Mouse (Mus musculus) G1E (cell line): Measurements from ENCODE around the gene Rrp9. TPM values are rescaled to one million over a fixed set of nuclear protein-coding genes. Genes with fewer than 3 reads are reported as not detected.

Experiments
- ATAC-seq: 2 replicates; pipeline ENCODE4 v1.8.0; 2016; ENCODE audit warnings: mild to moderate bottlenecking; ENCODE audit not compliant: insufficient number of reproducible peaks, poor library complexity, low FRiP score, severe bottlenecking; ENCODE audit errors: extremely low read depth
- DNase-seq: peaks from one replicate; pipeline ENCODE4 v3.0.0; 2012; ENCODE audit warnings: low spot score
- H3K27me3 ChIP-seq: 2 replicates; pipeline ENCODE4 v1.6.1; 2012; ENCODE audit warnings: mild to moderate bottlenecking, low read length, inconsistent platforms; ENCODE audit not compliant: insufficient read depth
- H3K36me3 ChIP-seq: replicated peaks from 2 replicates; pipeline ENCODE3; 2012; ENCODE audit warnings: mild to moderate bottlenecking, inconsistent platforms
- H3K4me1 ChIP-seq: 2 replicates; pipeline ENCODE4 v1.6.1; 2012; ENCODE audit warnings: low read depth, low read length, inconsistent platforms, mixed read lengths; ENCODE audit not compliant: insufficient read depth
- H3K4me3 ChIP-seq: 2 replicates; pipeline ENCODE4 v1.5.1; 2012; ENCODE audit warnings: low read depth, mild to moderate bottlenecking, inconsistent platforms, low read length, moderate library complexity, mixed read lengths
- H3K9me3 ChIP-seq: replicated peaks from 2 replicates; pipeline ENCODE4 v1.6.1; 2012; ENCODE audit warnings: inconsistent platforms
- CTCF ChIP-seq: IDR thresholded peaks from 2 replicates; pipeline ENCODE4 v1.5.1; 2012; ENCODE audit warnings: low read depth, low read length, inconsistent platforms, mixed read lengths
- GATA1 ChIP-seq: IDR thresholded peaks from 2 replicates; pipeline ENCODE4 v1.6.1; 2012; ENCODE audit warnings: borderline replicate concordance, low read length, inconsistent platforms, mixed read lengths
- GATA2 ChIP-seq: IDR thresholded peaks from 2 replicates; pipeline ENCODE4 v1.6.1; 2012; ENCODE audit warnings: low read depth, low read length, inconsistent platforms, borderline replicate concordance
- POLR2AphosphoS5 ChIP-seq: IDR thresholded peaks from 2 replicates; pipeline ENCODE4 v1.6.1; 2012; ENCODE audit warnings: low read depth, low read length, inconsistent platforms; ENCODE audit not compliant: insufficient replicate concordance
- TAL1 ChIP-seq: conservative IDR thresholded peaks from 2 replicates; pipeline ENCODE4 v1.6.1; 2012; ENCODE audit warnings: low read depth, low read length, inconsistent platforms, mixed read lengths
- polyA plus RNA-seq: library from polyadenylated mRNA; stranded (reverse); fragments of >175 nt; gene quantifications from 2 replicates; pipeline ENCODE4 v1.2.3, GENCODE M21; 2012
- total RNA-seq, 2 experiments: library from RNA; stranded (forward) in 1 of 2; stranded (reverse) in 1 of 2; fragments of 200-1000 nt in 1 of 2; fragments of >200 nt in 1 of 2; fragmentation: Nextera tagmentation in 1 of 2; gene quantifications; 2 replicates each; pipeline ENCODE4 v1.2.3; 2014 to 2017

The Rrp9 gene
- total and polyA plus RNA-seq, 3 experiments: 25.7 to 357 (median 32.6) TPM

- H3K36me3 ChIP-seq: peaks cover 35% of the 10 kb centered on the region
- ATAC-seq: no peak
- no peak for DNase-seq
- H3K4me3 ChIP-seq: no peak overlapping the region
- H3K4me1 ChIP-seq: peaks cover 30% of the 10 kb centered on the region
- TF ChIP-seq GATA2 (no peak), TAL1 (no peak), GATA1 (no peak), POLR2AphosphoS5 (no peak), CTCF (no peak)
- H3K9me3 ChIP-seq: no peaks in the 10 kb centered on the region
- H3K27me3 ChIP-seq: no peaks in the 10 kb centered on the region
Observed at GRCm38 (mm10) chr9:106442680-106443079, 33.1 kb upstream of the Rrp9 start.

- ATAC-seq (no peak), DNase-seq (no peak)
- TF ChIP-seq GATA1 (no peak), TAL1 (no peak), POLR2AphosphoS5 (no peak), CTCF (no peak)
- H3K36me3 ChIP-seq: peaks cover 33% of the 10 kb centered on the region
- H3K27me3 ChIP-seq: peaks cover 5% of the 10 kb centered on the region
- peaks cover 32% of the 10 kb centered on the region for H3K4me1 ChIP-seq
- H3K9me3 ChIP-seq: no peaks in the 10 kb centered on the region
- no peak overlapping the region for H3K4me3 ChIP-seq
Observed at GRCm38 (mm10) chr9:106444836-106445235, 30.9 kb upstream of the Rrp9 start.

GRCm38 (mm10) chr9:106447348-106447747 is 28.4 kb upstream of the Rrp9 start, which contains the start of the genes Abhd14b and Abhd14a:
Abhd14b (plus strand) TSS chr9:106447459.
Abhd14a (minus strand) TSS chr9:106447678.
- peaks cover 52% of the 10 kb centered on the region for H3K4me1 ChIP-seq
- peaks cover 25% of the 10 kb centered on the region for H3K36me3 ChIP-seq
- DNase-seq (peak; percentile 83), ATAC-seq (peak; percentile 74)
- peaks cover 28% of the 10 kb centered on the region for H3K27me3 ChIP-seq
- H3K4me3 ChIP-seq: peak within 1 kb of the TSS; percentile 76
- no peak for TF ChIP-seq POLR2AphosphoS5
- TF ChIP-seq GATA2: no peak
- no peak for TF ChIP-seq CTCF
- no peak for TF ChIP-seq GATA1
- no peak for TF ChIP-seq TAL1
- H3K9me3 ChIP-seq: no peaks in the 10 kb centered on the region

GRCm38 (mm10) chr9:106447951-106448350 is 27.8 kb upstream of the Rrp9 start:
- Histone ChIP-seq H3K27me3 (peaks cover 33% of the 10 kb centered on the region), H3K9me3 (no peaks in the 10 kb centered on the region), H3K4me1 (peaks cover 58% of the 10 kb centered on the region), H3K36me3 (peaks cover 24% of the 10 kb centered on the region), H3K4me3 (peak overlapping the region; percentile 76; the same call in 1 of the 2 replicates)
- no peak for DNase-seq
- ATAC-seq: no peak
- no peak for TF ChIP-seq POLR2AphosphoS5
- TF ChIP-seq GATA2: no peak
- TF ChIP-seq GATA1: no peak
- no peak for TF ChIP-seq TAL1
- no peak for TF ChIP-seq CTCF

- peak; percentile 70 for DNase-seq
- peak; percentile 51; the same call in 1 of the 2 replicates for ATAC-seq
- H3K9me3 ChIP-seq: no peaks in the 10 kb centered on the region
Observed at GRCm38 (mm10) chr9:106448498-106449031, 27.2 kb upstream of the Rrp9 start.

GRCm38 (mm10) chr9:106449947-106450346 is 25.8 kb upstream of the Rrp9 start:
- no peak for DNase-seq
- Histone ChIP-seq H3K4me1 (peaks cover 73% of the 10 kb centered on the region), H3K4me3 (no peak overlapping the region), H3K27me3 (peaks cover 48% of the 10 kb centered on the region), H3K36me3 (peaks cover 7% of the 10 kb centered on the region), H3K9me3 (no peaks in the 10 kb centered on the region)
- ATAC-seq: no peak
- TF ChIP-seq GATA1 (no peak), TAL1 (no peak), GATA2 (no peak), CTCF (no peak), POLR2AphosphoS5 (no peak)

More at GRCm38 (mm10) chr9:106448498-106449031, 27.2 kb upstream of the Rrp9 start:
- Histone ChIP-seq H3K4me1 (peaks cover 64% of the 10 kb centered on the region), H3K36me3 (peaks cover 20% of the 10 kb centered on the region), H3K4me3 (peak overlapping the region; percentile 54; the same call in 1 of the 2 replicates), H3K27me3 (peaks cover 39% of the 10 kb centered on the region)
- TF ChIP-seq CTCF: 0 out of 2 replicates have a peak, but pooled peaks have one; percentile 44
- TF ChIP-seq GATA1: no peak

GRCm38 (mm10) chr9:106450661-106451060 is 25.1 kb upstream of the Rrp9 start:
- H3K27me3 ChIP-seq: peaks cover 55% of the 10 kb centered on the region
- no peak for ATAC-seq
- peaks cover 75% of the 10 kb centered on the region for H3K4me1 ChIP-seq
- peaks cover 1% of the 10 kb centered on the region for H3K36me3 ChIP-seq
- no peaks in the 10 kb centered on the region for H3K9me3 ChIP-seq
- no peak for DNase-seq
- H3K4me3 ChIP-seq: no peak overlapping the region
- TF ChIP-seq TAL1: no peak
- no peak for TF ChIP-seq GATA1
- no peak for TF ChIP-seq GATA2
- no peak for TF ChIP-seq POLR2AphosphoS5
- no peak for TF ChIP-seq CTCF
